Comparison of ENCODE assay signal across 24 mouse cellular contexts in the genomic region with DNA sequence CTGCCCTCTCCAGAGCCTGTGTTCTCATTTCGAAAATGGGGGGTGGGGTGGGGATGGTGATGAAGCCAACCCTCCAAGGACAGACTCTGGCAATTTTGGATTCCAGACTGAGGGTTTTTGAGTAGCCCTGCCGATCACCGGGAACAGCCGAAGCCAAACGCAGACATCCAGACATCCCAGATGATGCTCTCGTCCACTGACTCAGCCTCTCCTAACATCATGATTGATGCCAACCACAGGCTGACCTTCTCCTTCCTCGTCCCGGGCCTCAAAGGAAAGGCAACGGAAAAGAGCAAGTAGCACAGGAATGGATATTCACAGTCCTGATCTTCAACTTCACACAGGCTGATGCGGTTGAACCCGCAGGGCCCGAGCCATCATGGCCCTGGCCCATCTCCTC. TPM values are rescaled to one million over a fixed set of nuclear protein-coding genes. Genes with fewer than 3 reads are reported as not detected.
"Had no signal": no experiment of that assay in that cellular context is flagged by ENCODE, and none has a peak within 500 bp of the region (broad histone marks: within the 10 kb centered on the region; RNA-seq: fewer than 3 reads in every experiment).

No protein-coding gene starts in this region.

- ATAC-seq: liver, postnatal 0 days; lung, postnatal 0 days; midbrain, embryonic 13.5 days; midbrain, embryonic 16.5 days had no signal

- H3K36me3 ChIP-seq: limb, embryonic 12.5 days; limb, embryonic 15.5 days; midbrain, embryonic 13.5 days had no signal

- H3K9ac ChIP-seq: limb, embryonic 12.5 days; limb, embryonic 15.5 days; liver, embryonic 14.5 days; liver, postnatal 0 days; lung, embryonic 14.5 days; midbrain, embryonic 13.5 days had no signal

- H3K4me2 ChIP-seq: limb, embryonic 12.5 days; limb, embryonic 15.5 days; liver, embryonic 11.5 days; lung, embryonic 14.5 days; midbrain, embryonic 13.5 days had no signal

- H3K9me3 ChIP-seq: limb, embryonic 12.5 days; limb, embryonic 15.5 days; midbrain, embryonic 13.5 days had no signal

- DNase-seq: kidney, adult 9 months; kidney, postnatal 14 days; kidney, postnatal 4 days; left cerebral cortex, postnatal 4 days; liver, postnatal 0 days; lung, embryonic 14.5 days; right cerebral cortex, adult 18-20 months; right cerebral cortex, postnatal 14 days; right cerebral cortex, postnatal 4 days; thymus, adult 2 months; thymus, postnatal 14 days; thymus, postnatal 4 days had no signal

- H3K4me3 ChIP-seq: limb, embryonic 12.5 days; limb, embryonic 15.5 days; midbrain, embryonic 13.5 days; myocyte had no signal

- H3K27ac ChIP-seq: limb, embryonic 12.5 days; limb, embryonic 15.5 days; liver, embryonic 14.5 days; macrophage; midbrain, embryonic 13.5 days; stomach, postnatal 0 days had no signal

RNA-seq across cellular contexts. Expression of a gene that starts 4.1 kb away (rescaled TPM):
- total RNA-seq: megakaryocyte, adult 5-6 weeks; monocyte, adult 5-6 weeks had no signal
- polyA plus RNA-seq: liver, postnatal 0 days; macrophage had no signal
